Comparison of ENCODE assay signal across 38 mouse cellular contexts in the genomic region with DNA sequence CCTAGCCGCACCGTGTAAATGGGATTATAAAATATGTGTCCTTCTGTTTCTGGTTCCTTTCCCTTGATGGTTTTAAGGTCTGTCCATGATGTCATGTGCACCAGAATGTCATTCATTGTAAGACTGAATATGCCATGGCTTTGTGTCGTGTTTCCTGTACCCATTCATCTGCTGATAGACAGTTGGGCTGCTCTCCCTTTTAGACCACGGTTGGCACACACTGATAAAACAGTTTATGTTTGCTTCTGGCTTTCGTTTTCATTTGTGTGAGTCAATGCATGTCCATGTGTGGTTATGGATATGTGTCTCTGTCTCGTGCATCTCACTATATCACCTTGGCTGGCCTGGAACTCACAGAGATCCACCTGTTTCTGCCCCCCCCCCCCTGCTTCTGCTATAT. TPM values are rescaled to one million over a fixed set of nuclear protein-coding genes. Genes with fewer than 3 reads are reported as not detected.
DNase-seq lines count a peak whose midpoint lies in the region; ATAC-seq and TF ChIP-seq lines count a peak whose summit lies in the region.
"Had no signal": no experiment of that assay in that cellular context is flagged by ENCODE, and none has a peak within 500 bp of the region (broad histone marks: within the 10 kb centered on the region; RNA-seq: fewer than 3 reads in every experiment).

No protein-coding gene starts in this region.

- no peaks in the 10 kb centered on the region for H3K27me3 ChIP-seq in liver, embryonic 16.5 days (ENCODE audit: control insufficient read depth, insufficient read depth, low read depth, low read length)
- H3K27me3 ChIP-seq in thymus, adult 2 months (ENCODE audit: control insufficient read depth, insufficient read depth, low read length), result no peaks in the 10 kb centered on the region; the same call in 1 of the 2 replicates

- H3K9me3 ChIP-seq in liver, embryonic 16.5 days (replicated peaks; ENCODE audit: control insufficient read depth, low read length), result no peaks in the 10 kb centered on the region
- H3K9me3 ChIP-seq: embryonic facial prominence, embryonic 10.5 days; embryonic facial prominence, embryonic 15.5 days; heart, embryonic 12.5 days; midbrain, embryonic 12.5 days; neural tube, embryonic 13.5 days had no signal

- no peak overlapping the region for H3K4me2 ChIP-seq in liver, embryonic 16.5 days (ENCODE audit: low read depth, low read length)
- H3K4me2 ChIP-seq: embryonic facial prominence, embryonic 15.5 days; heart, embryonic 12.5 days; hindbrain, embryonic 14.5 days; midbrain, embryonic 12.5 days; neural tube, embryonic 13.5 days had no signal

- intact Hi-C loops in heart, postnatal 25 days (cut with DNase I), result no loop called here

- no peak for TF ChIP-seq CTCF in bone marrow macrophage, adult 2 months (IDR thresholded peaks at IDR 0.05; ENCODE audit: low read depth, low read length)
- no peak for TF ChIP-seq CTCF in thymus, adult 2 months (IDR thresholded peaks at IDR 0.05; ENCODE audit: borderline replicate concordance, control insufficient read depth, extremely low read depth, insufficient read depth, low read length, poor library complexity)

- H3K9ac ChIP-seq in liver, embryonic 16.5 days (ENCODE audit: low read depth, low read length), result no peak overlapping the region
- H3K9ac ChIP-seq: embryonic facial prominence, embryonic 15.5 days; heart, embryonic 12.5 days; hindbrain, embryonic 14.5 days; midbrain, embryonic 12.5 days; neural tube, embryonic 13.5 days had no signal

- TF ChIP-seq POLR2A in bone marrow macrophage, adult 2 months (IDR thresholded peaks at IDR 0.05; ENCODE audit: borderline replicate concordance, low read depth, low read length), result no peak
- TF ChIP-seq POLR2A in thymus, adult 2 months (IDR thresholded peaks at IDR 0.05; ENCODE audit: control insufficient read depth, extremely low read depth, insufficient read depth, low read length, poor library complexity), result no peak

- H3K27ac ChIP-seq in bone marrow macrophage, adult 2 months (ENCODE audit: insufficient read depth, low read depth, low read length), result peak overlapping the region; percentile 95
- H3K27ac ChIP-seq in liver, embryonic 16.5 days (ENCODE audit: low read length), result no peak overlapping the region
- H3K27ac ChIP-seq in thymus, adult 2 months (ENCODE audit: control insufficient read depth, insufficient read depth, low read length), result no peak overlapping the region
- H3K27ac ChIP-seq: embryonic facial prominence, embryonic 10.5 days; embryonic facial prominence, embryonic 15.5 days; hindbrain, embryonic 14.5 days; midbrain, embryonic 12.5 days; neural tube, embryonic 13.5 days had no signal

- WGBS in liver, embryonic 16.5 days (ENCODE audit: insufficient replicate concordance), result 40% methylated on average over 6 of the region's 6 CpGs
- WGBS in thymus, adult 2 months, result 72% methylated on average over 6 of the region's 6 CpGs

- no peaks in the 10 kb centered on the region for H3K36me3 ChIP-seq in liver, embryonic 16.5 days (ENCODE audit: control insufficient read depth, insufficient read depth)
- H3K36me3 ChIP-seq in thymus, adult 2 months (ENCODE audit: control insufficient read depth, insufficient read depth, low read length), result no peaks in the 10 kb centered on the region
- H3K36me3 ChIP-seq: embryonic facial prominence, embryonic 10.5 days; embryonic facial prominence, embryonic 15.5 days; heart, embryonic 12.5 days; midbrain, embryonic 12.5 days; neural tube, embryonic 13.5 days had no signal

- 0 out of 2 replicates have a peak, but pooled peaks have one; percentile 1 for ATAC-seq in granulocyte monocyte progenitor cell, adult 5-6 weeks (replicated peaks; ENCODE audit: poor library complexity, severe bottlenecking)
- 0 out of 2 replicates have a peak, but pooled peaks have one; percentile 16 for ATAC-seq in liver, embryonic 16.5 days (ENCODE audit: low read depth)
- ATAC-seq: activated CD4-positive, CD25-positive, alpha-beta regulatory T cell, adult 4 months; forebrain, embryonic 16.5 days; inflammation-experienced regulatory T-cells, adult 6 months had no signal

- DNase-seq in 416B (ENCODE audit: low read depth), result peak; percentile 54
- DNase-seq in spleen, postnatal 10 days (ENCODE audit: low spot score in 2 of 2), result no peak
- no peak for DNase-seq in frontal cortex, postnatal 25 days (ENCODE audit: low spot score in 2 of 2)
- no peak for DNase-seq in heart, postnatal 25 days (ENCODE audit: low spot score)
- no peak for DNase-seq in thymus, adult 2 months
- DNase-seq: adrenal gland, adult 2 months; B cell, adult 2 months; cerebellum, adult 11 months; cerebellum, postnatal 10 days; gastrocnemius, postnatal 25 days; heart, adult 18-20 months; kidney, adult 11 months; kidney, postnatal 14 days; layer of hippocampus, adult 9-11 months; lung, postnatal 4 days; right cerebral cortex, postnatal 4 days had no signal

- no peak overlapping the region for H3K4me3 ChIP-seq in bone marrow macrophage, adult 2 months (ENCODE audit: insufficient read depth, low read length)
- H3K4me3 ChIP-seq in liver, embryonic 16.5 days (ENCODE audit: low read depth, low read length), result no peak overlapping the region
- no peak overlapping the region for H3K4me3 ChIP-seq in thymus, adult 2 months (ENCODE audit: control insufficient read depth, insufficient read depth, low read length)
- H3K4me3 ChIP-seq: embryonic facial prominence, embryonic 10.5 days; embryonic facial prominence, embryonic 15.5 days; heart, embryonic 12.5 days; midbrain, embryonic 12.5 days; neural tube, embryonic 13.5 days had no signal

- peaks cover 49% of the 10 kb centered on the region for H3K4me1 ChIP-seq in bone marrow macrophage, adult 2 months (ENCODE audit: control insufficient read depth, insufficient read depth, low read length)
- H3K4me1 ChIP-seq in liver, embryonic 16.5 days (ENCODE audit: control insufficient read depth, low read depth, low read length), result peaks cover 3% of the 10 kb centered on the region
- H3K4me1 ChIP-seq in thymus, adult 2 months (replicated peaks; ENCODE audit: control insufficient read depth, insufficient read depth, low read length), result peaks cover 5% of the 10 kb centered on the region; the same call in 1 of the 2 replicates
- H3K4me1 ChIP-seq: embryonic facial prominence, embryonic 10.5 days; embryonic facial prominence, embryonic 15.5 days; heart, embryonic 12.5 days; midbrain, embryonic 12.5 days; neural tube, embryonic 13.5 days had no signal

RNA-seq across cellular contexts. Expression of a gene that starts 5.9 kb away (rescaled TPM):
- 145 and 150 TPM in 2 replicates for polyA plus RNA-seq in bone marrow macrophage, adult 2 months (2012; ENCODE audit: insufficient read depth, insufficient read length, missing spikeins)
- total RNA-seq in granulocyte monocyte progenitor cell, adult 5-6 weeks (2014; fragmentation: Nextera tagmentation), result 46.9 and 56.7 TPM in 2 replicates
- 292 and 344 TPM in 2 replicates for total RNA-seq in granulocyte monocyte progenitor cell, adult 5-6 weeks (2017)
- polyA plus RNA-seq in liver, embryonic 16.5 days (2015; fragmentation: Nextera tagmentation; extraction: Ambion mirVana), result 16.7 and 19.2 TPM in 2 replicates
- total RNA-seq in heart, postnatal 25 days (2021), result 1 to 10 TPM; 4.2 to 5.6 TPM
- polyA plus RNA-seq in thymus, adult 2 months (2012; rRNA removed), result 705 and 801 TPM in 2 replicates

RNA-seq across cellular contexts. Expression of a gene that starts 25.8 kb away (rescaled TPM):
- polyA plus RNA-seq in bone marrow macrophage, adult 2 months (2012; ENCODE audit: insufficient read depth, insufficient read length, missing spikeins), result 35.3 and 40.9 TPM in 2 replicates
- total RNA-seq in granulocyte monocyte progenitor cell, adult 5-6 weeks (2014; fragmentation: Nextera tagmentation), result 45.9 and 50.4 TPM in 2 replicates
- total RNA-seq in granulocyte monocyte progenitor cell, adult 5-6 weeks (2017), result 26.2 and 35.9 TPM in 2 replicates
- polyA plus RNA-seq in liver, embryonic 16.5 days (2015; fragmentation: Nextera tagmentation; extraction: Ambion mirVana), result 44.6 and 46.8 TPM in 2 replicates
- 10 to 100 TPM; 29.2 to 31.4 TPM for total RNA-seq in heart, postnatal 25 days (2021)
- 74.7 and 76.7 TPM in 2 replicates for polyA plus RNA-seq in thymus, adult 2 months (2012; rRNA removed)

RNA-seq across cellular contexts. Expression of a gene that starts 26.0 kb away (rescaled TPM):
- polyA plus RNA-seq in bone marrow macrophage, adult 2 months (2012; ENCODE audit: insufficient read depth, insufficient read length, missing spikeins), result 44.1 and 44.5 TPM in 2 replicates
- total RNA-seq in granulocyte monocyte progenitor cell, adult 5-6 weeks (2014; fragmentation: Nextera tagmentation), result 45.7 and 60.2 TPM in 2 replicates
- 70.6 and 81.4 TPM in 2 replicates for total RNA-seq in granulocyte monocyte progenitor cell, adult 5-6 weeks (2017)
- 20.8 and 23.0 TPM in 2 replicates for polyA plus RNA-seq in liver, embryonic 16.5 days (2015; fragmentation: Nextera tagmentation; extraction: Ambion mirVana)
- 10 to 100 TPM; 14.9 to 15.3 TPM for total RNA-seq in heart, postnatal 25 days (2021)
- polyA plus RNA-seq in thymus, adult 2 months (2012; rRNA removed), result 29.6 and 35.1 TPM in 2 replicates

RNA-seq across cellular contexts. Expression of a gene that starts 32.8 kb away (rescaled TPM):
- polyA plus RNA-seq in bone marrow macrophage, adult 2 months (2012; ENCODE audit: insufficient read depth, insufficient read length, missing spikeins), result not detected in 2 replicates
- 1.2 TPM in 1 of 2 replicates, not detected in the other for total RNA-seq in granulocyte monocyte progenitor cell, adult 5-6 weeks (2014; fragmentation: Nextera tagmentation)
- total RNA-seq in granulocyte monocyte progenitor cell, adult 5-6 weeks (2017), result not detected in 2 replicates
- not detected in 2 replicates for polyA plus RNA-seq in liver, embryonic 16.5 days (2015; fragmentation: Nextera tagmentation; extraction: Ambion mirVana)
- total RNA-seq in heart, postnatal 25 days (2021), result not detected
- polyA plus RNA-seq in thymus, adult 2 months (2012; rRNA removed), result 0.10 and 0.35 TPM in 2 replicates
- total RNA-seq: adrenal gland, adult 2 months; adrenal gland, postnatal 4 days; gastrocnemius, postnatal 25 days; heart, adult 18-20 months; left cerebral cortex, adult 18-20 months; left cerebral cortex, postnatal 14 days; liver, adult 2 months had no signal
- polyA plus RNA-seq: adrenal gland, adult 2 months; cortical plate, adult 2 months; embryonic facial prominence, embryonic 10.5 days; embryonic facial prominence, embryonic 15.5 days; forebrain, embryonic 16.5 days; heart, embryonic 12.5 days; heart, postnatal 0 days; hindbrain, embryonic 14.5 days; inflammation-experienced regulatory T-cells, adult 6 months; kidney, embryonic 14.5 days; limb, embryonic 11.5 days; liver, adult 2 months; lung, embryonic 16.5 days; midbrain, embryonic 12.5 days; neural tube, embryonic 13.5 days; thymus, postnatal 0 days had no signal
